Mouse (Mus musculus) B cell, adult 2 months (primary cell): ENCODE measurements around the gene Lrrc49.

ENCODE experiments used
- DNase-seq, 2 experiments: peaks; one replicate each; pipeline ENCODE4 v3.0.0; 2022

Gene Lrrc49

GRCm38 (mm10) chr9:60592363-60592762 is 95.6 kb downstream of the Lrrc49 start:
- no peak for DNase-seq

- DNase-seq = no peak
These were observed 96.9 kb downstream of the Lrrc49 start for GRCm38 (mm10) chr9:60590871-60591624.

- DNase-seq = no peak
These were observed 99.0 kb downstream of the Lrrc49 start for GRCm38 (mm10) chr9:60588914-60589313.

GRCm38 (mm10) chr9:60586920-60587319 is 101.0 kb downstream of the Lrrc49 start:
- no peak for DNase-seq

- no peak for DNase-seq
These were observed 102.8 kb downstream of the Lrrc49 start for GRCm38 (mm10) chr9:60585206-60585605.

- DNase-seq = no peak
These were observed 105.4 kb downstream of the Lrrc49 start for GRCm38 (mm10) chr9:60582553-60582952.

GRCm38 (mm10) chr9:60573011-60573410 is 114.9 kb downstream of the Lrrc49 start:
- DNase-seq = no peak

- no peak for DNase-seq
These were observed 116.2 kb downstream of the Lrrc49 start for GRCm38 (mm10) chr9:60571725-60572124.

GRCm38 (mm10) chr9:60571041-60571440 is 116.9 kb downstream of the Lrrc49 start:
- no peak for DNase-seq

GRCm38 (mm10) chr9:60569366-60569765 is 118.6 kb downstream of the Lrrc49 start:
- no peak for DNase-seq

GRCm38 (mm10) chr9:60563809-60564208 is 124.1 kb downstream of the Lrrc49 start:
- no peak for DNase-seq

- peak in 1 of 2 experiments; percentile 2 for DNase-seq
These were observed 125.3 kb downstream of the Lrrc49 start for GRCm38 (mm10) chr9:60562443-60563371.

- no peak for DNase-seq
These were observed 126.2 kb downstream of the Lrrc49 start for GRCm38 (mm10) chr9:60561641-60562289.

- DNase-seq = no peak
These were observed 129.5 kb downstream of the Lrrc49 start for GRCm38 (mm10) chr9:60558507-60558906.

- no peak for DNase-seq
These were observed 136.7 kb downstream of the Lrrc49 start for GRCm38 (mm10) chr9:60551238-60551637.

GRCm38 (mm10) chr9:60548182-60548581 is 139.8 kb downstream of the Lrrc49 start:
- DNase-seq = no peak

GRCm38 (mm10) chr9:60546169-60546568 is 141.8 kb downstream of the Lrrc49 start:
- no peak for DNase-seq

- DNase-seq = no peak
These were observed 142.4 kb downstream of the Lrrc49 start for GRCm38 (mm10) chr9:60545361-60546096.

- no peak for DNase-seq
These were observed 144.4 kb downstream of the Lrrc49 start for GRCm38 (mm10) chr9:60543422-60544015.

- DNase-seq = no peak
These were observed 157.6 kb downstream of the Lrrc49 start for GRCm38 (mm10) chr9:60530310-60530709.

GRCm38 (mm10) chr9:60529348-60530243 is 158.4 kb downstream of the Lrrc49 start:
- DNase-seq = no peak
